Mouse (Mus musculus) kidney, postnatal 10 days (tissue): ENCODE data around the gene Olfr850.

Experiments used
- DNase-seq: peaks from one replicate; pipeline ENCODE4 v3.0.0; 2021; ENCODE audit warnings: mixed read lengths

Gene Olfr850

DNA sequence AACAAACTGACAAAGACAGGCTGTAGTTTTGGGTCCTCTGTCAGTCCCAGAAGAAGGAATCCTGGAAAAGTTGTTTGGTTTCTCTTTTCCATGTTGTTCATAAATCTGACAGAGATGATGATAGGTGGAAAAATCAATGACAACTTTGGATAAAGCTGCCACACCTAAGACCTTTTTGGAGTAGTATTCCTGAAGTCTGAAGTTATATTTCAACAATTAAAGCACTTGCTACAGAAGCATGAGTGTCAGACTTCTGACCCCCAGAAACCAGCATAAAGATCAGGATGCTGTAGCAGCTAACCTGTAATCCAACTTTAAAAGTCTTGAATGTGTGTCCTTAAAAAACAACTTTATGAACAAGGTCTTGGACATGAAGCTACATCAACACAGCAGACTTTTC lies at the start of gene Olfr850:
Gene Olfr850 (minus strand): TSS at position 101 of the 400 bp plus-strand sequence.
- DNase-seq = no peak

DNA sequence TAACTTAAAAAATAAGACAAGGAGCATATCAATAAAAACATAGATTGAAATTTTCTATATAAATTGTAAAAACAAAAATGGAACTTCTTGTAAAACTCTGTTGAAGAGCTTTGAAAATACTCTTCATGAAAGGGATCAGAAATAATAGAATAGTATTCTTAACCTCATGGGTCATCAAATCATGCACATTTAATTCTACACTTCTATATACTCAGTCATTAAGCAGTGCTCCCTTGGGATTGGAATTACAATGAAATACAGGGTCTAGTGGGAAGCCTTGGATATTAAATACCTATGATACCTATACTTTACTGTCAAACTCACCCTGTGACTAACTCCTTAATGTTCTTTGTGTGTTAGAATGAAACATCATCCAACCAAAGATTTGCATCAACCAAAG lies 14.9 kb upstream of the Olfr850 start, which contains the start of gene Olfr851:
Gene Olfr851 (plus strand): TSS at position 301 of the 400 bp plus-strand sequence.
- DNase-seq = no peak

DNA sequence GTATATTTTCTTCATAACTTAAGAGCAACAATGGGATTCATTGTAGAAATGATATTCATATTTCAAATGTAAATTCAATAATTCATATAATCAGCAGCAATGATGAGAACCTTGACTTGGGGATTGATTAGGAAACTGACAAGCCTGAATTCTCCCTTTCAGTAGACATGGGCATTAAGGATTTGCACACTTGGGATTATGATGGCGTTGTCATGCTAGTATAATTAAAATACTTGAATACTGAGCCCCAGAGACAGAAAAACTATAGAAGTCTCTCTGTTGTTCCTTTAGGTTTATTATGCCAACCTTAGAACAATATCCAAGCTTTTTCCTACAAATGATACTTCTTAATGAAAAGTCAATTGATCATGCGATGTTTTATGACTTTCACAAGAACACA lies 38.1 kb downstream of the Olfr850 start, which contains the start of gene Olfr849:
Gene Olfr849 (plus strand): TSS at position 301 of the 400 bp plus-strand sequence.
- DNase-seq = no peak
